Mouse (Mus musculus): ENCODE measurements at regions not wholly inside any gene's neighbourhood (a gene's known extent, or its start where the extent isn't known, plus 50 kb on each side); places are given as distances from the start of the nearest gene placed in this dataset.
A peak's percentile ranks its signal among the peaks of the same experiment; 100 is the strongest.

GRCm38 (mm10) chr5:118815783-118816182 is 255.3 kb downstream of the Med13l start:
- no peak for DNase-seq (ENCODE audit: low spot score in 2 of 2)
- intact Hi-C loops (cut with DNase I): no loop called here

DNA sequence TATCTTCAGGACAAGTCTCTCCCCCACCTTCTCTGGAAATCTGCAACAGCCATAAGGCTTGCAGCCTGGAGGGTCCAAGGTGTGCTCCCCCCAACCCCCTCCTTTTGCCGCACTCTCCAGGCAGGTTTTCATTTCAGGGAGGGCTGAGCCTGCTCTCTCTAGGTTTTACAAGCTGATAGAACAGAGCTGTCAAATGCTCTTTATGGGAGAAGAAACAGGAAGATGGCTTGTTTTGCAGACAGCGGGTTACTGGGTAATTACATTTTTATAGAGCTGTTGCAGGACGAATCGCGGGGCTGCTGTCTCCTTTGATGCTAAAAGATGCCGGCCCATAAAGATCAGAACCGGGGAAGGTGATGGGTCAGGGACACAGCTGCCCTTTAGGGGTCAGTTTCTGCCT is 257.8 kb downstream of the Med13l start:
- no peak for DNase-seq (ENCODE audit: low spot score in 2 of 2)
- intact Hi-C loops (cut with DNase I): no loop called here

- no peak for DNase-seq (ENCODE audit: low spot score in 2 of 2)
- intact Hi-C loops (cut with DNase I): no loop called here
These were observed 264.3 kb downstream of the Med13l start for GRCm38 (mm10) chr5:118824791-118825190.

DNA sequence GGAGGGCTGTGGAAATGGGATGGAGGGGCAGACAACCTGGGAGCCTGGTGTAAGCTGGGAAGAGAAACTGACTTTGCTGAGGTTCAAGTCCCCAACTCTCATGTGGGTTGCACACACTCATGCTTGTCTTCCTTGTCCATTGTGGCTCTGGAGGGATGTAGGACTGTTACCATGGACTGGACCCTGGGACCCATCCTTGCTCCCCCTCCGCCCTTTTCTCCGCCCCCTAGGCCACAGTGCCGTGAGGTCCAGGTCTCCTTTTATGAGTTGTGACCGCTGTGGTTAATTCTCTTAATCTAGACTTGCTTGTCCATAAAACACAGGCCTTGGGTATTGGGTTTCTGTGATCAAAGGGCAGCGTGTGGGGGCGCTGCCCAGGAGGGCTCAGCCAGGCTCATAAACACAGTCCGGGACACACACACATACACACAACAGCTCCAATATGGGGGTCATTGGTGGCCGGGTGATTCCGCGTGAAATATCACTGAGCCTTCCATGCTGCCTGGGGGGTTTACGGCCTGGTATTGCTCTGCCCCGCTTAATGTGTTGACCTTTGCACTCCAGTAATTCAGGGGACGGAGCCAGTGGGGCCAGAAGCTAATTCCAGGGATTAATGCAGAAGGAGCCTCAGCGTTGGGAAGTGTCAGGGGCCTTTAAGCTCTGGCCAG is 268.7 kb downstream of the Med13l start:
- DNase-seq (ENCODE audit: low spot score in 2 of 2): no peak
- intact Hi-C loops (cut with DNase I): no loop called here

DNA sequence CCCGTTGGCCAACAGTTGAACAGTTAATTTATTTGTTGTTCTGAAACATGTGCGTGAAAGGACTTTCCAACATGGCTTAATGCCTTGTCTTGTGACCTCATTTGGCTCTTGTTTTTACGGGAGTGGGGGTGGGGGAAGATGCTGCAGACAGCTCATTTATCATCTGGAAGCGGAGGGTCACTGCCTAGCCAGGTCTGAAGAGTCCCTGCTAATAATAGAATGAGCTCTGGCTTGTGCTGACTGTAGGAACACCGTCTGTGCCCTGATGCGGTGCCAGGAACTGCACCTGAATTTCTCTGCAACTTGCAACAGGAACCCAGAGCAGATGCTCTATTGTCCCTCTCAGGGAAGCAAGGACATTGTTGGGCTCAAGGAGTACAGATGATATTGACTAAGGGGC is 272.2 kb downstream of the Med13l start:
- no peak for DNase-seq (ENCODE audit: low spot score in 2 of 2)
- intact Hi-C loops (cut with DNase I): no loop called here

DNA sequence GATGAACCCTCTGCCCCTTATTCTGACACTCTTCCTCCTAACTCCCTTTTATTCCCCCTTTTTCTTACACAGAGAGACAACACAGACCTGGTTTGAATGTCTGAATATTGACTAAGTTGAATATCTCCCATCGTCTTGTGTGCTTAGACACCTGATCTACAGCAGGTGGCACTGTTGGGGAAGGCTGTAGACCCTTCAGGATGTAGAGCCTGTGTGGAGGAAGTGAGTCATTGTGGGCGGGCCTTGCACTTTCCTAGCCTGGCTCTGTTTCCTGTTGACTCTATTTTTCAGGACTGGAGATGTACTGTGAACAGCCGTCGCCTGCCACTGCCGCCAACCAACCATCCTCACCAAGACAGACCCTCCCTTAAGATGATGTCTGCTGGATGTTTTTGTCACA is 273.6 kb downstream of the Med13l start:
- no peak for DNase-seq (ENCODE audit: low spot score in 2 of 2)
- intact Hi-C loops (cut with DNase I): no loop called here

GRCm38 (mm10) chr5:118837001-118837400 is 276.5 kb downstream of the Med13l start:
- intact Hi-C loops (cut with DNase I): no loop called here
- no peak for DNase-seq (ENCODE audit: low spot score in 2 of 2)

GRCm38 (mm10) chr5:118838421-118838820 is 277.9 kb downstream of the Med13l start:
- intact Hi-C loops (cut with DNase I): no loop called here
- no peak for DNase-seq (ENCODE audit: low spot score in 2 of 2)

DNA sequence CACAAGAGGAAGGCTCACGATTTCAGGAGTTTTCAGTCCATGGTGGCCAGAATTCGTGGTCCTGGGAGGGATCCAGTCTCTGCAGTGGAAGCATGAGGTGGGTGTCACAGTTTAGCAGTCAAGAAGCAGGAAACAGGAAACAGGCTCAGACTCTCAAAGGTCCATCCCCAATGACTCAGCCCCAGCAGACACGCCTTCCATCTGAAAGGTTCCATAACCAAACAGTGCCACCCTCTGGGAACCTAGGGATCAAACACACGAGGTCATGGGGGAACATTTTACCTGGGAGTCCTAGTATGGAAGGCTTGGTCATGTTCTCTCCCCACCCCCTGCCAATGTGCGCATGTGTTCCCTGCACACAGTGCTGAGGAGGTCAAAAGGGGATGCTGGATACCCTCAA is 279.4 kb downstream of the Med13l start:
- no peak for DNase-seq (ENCODE audit: low spot score in 2 of 2)
- intact Hi-C loops (cut with DNase I): no loop called here

GRCm38 (mm10) chr5:118841210-118842016 is 280.9 kb downstream of the Med13l start:
- intact Hi-C loops (cut with DNase I): no loop called here
- no peak for DNase-seq (ENCODE audit: low spot score in 2 of 2)

DNA sequence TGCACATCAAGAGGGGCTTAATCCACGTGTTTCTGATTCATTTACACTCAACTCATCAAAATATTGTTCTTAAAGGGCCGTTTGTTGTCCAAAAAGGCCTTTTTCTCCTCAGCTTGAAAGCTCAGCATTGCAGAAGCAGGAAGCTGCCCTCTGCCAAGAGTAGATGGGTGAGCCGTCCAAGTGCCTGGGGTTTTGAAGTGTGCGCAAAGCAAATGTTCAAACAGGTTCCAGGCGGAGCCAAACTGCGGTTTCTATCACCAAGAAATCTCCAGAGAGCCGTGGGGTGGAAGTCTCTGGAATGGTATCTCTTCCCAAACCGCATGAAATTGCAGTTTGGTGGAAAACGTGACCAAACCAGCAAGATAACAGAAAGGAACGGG is 281.5 kb downstream of the Med13l start:
- no peak for DNase-seq (ENCODE audit: low spot score in 2 of 2)
- intact Hi-C loops (cut with DNase I): no loop called here

GRCm38 (mm10) chr5:118857001-118857400 is 296.5 kb downstream of the Med13l start:
- no peak for DNase-seq (ENCODE audit: low spot score in 2 of 2)
- intact Hi-C loops (cut with DNase I): no loop called here

GRCm38 (mm10) chr5:118861143-118861847 is 300.8 kb downstream of the Med13l start:
- peak in 1 of 2 experiments; percentile 51 for DNase-seq (ENCODE audit: low spot score in 2 of 2)
- intact Hi-C loops (cut with DNase I): no loop called here

DNA sequence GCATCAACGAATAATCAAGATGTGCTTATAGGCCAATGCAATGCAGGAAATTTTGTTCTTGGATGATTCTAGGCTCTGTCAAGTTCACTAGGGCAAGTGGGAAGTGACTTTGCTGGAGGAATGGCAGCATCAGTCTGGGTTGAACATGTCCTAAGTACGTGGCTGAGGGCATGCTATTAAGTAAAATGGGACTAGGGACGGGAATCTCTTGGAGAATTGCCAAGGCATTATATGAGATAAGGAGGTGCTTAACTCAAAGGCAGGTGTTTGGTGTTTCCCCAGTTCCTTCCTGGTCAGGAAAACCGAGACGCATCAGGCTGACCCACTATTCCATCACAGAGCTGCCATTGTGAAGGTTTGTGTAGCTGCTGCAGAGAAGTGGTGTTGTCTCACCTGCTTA is 307.0 kb downstream of the Med13l start:
- intact Hi-C loops (cut with DNase I): no loop called here
- no peak for DNase-seq (ENCODE audit: low spot score in 2 of 2)

DNA sequence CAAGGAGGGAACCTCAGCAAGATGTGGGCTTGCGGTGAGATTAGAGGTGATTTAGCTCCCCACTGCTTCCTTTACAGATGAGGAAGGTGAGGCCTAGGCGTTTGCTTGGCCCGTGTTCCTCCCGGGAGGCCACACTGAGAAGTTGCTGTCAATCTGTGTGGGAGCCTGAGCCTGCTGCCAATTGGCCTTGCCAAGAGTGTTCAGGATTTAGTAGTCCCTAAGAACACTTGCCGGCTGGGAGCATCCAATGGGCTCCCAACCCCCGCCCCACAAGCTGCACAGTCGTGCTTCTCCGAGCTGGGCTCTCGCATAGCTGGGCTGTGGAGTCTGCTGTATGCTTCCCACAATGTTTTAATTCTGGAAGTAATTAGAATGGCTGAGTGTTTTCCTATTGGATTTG is 308.9 kb downstream of the Med13l start:
- peak in 1 of 2 experiments; percentile 26 for DNase-seq (ENCODE audit: low spot score in 2 of 2)
- intact Hi-C loops (cut with DNase I): no loop called here

GRCm38 (mm10) chr5:118873871-118874270 is 313.4 kb downstream of the Med13l start:
- DNase-seq (ENCODE audit: low spot score in 2 of 2): no peak
- intact Hi-C loops (cut with DNase I): loop anchor here (10.0 kb wide), 2 partner anchors 931 to 1561 kb away; partner anchors contain the start of gene Lhx5

- intact Hi-C loops (cut with DNase I): loop anchor here (5.0 to 10.0 kb wide), 4 partner anchors 93 to 1560 kb away; partner anchors contain the start of genes Lhx5 and Tbx3
- DNase-seq (ENCODE audit: low spot score in 2 of 2): no peak
These were observed 314.7 kb downstream of the Med13l start for GRCm38 (mm10) chr5:118875096-118875637.

- no peak for DNase-seq (ENCODE audit: low spot score in 2 of 2)
- intact Hi-C loops (cut with DNase I): loop anchor here (5.0 to 10.0 kb wide), 4 partner anchors 94 to 1558 kb away; partner anchors contain the start of genes Lhx5 and Tbx3
These were observed 316.3 kb downstream of the Med13l start for GRCm38 (mm10) chr5:118876586-118877312.

DNA sequence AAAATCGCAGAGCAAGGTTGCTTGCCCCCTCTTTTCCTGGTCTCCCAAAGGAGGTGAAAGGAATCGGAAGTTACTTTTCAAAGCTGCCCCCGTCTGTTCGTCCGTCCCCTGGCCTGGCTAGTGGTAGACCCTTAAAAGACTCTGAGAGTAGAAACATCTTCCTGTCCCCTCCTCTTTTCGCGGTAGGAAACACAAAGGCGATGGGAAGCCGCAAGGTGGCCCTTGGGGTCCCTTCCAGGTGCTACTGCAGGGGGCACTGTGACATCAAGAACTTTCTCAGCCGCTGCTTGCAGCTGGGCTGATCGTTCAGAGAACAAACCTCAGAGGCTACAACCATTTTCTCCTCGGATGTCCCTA is 316.8 kb downstream of the Med13l start:
- DNase-seq (ENCODE audit: low spot score in 2 of 2): no peak
- intact Hi-C loops (cut with DNase I): loop anchor here (5.0 to 10.0 kb wide), 4 partner anchors 95 to 1558 kb away; partner anchors contain the start of genes Lhx5 and Tbx3

Data from left cerebral cortex, postnatal 25 days (tissue).